28 mouse cellular contexts compared by ENCODE assay signal in the genomic region with DNA sequence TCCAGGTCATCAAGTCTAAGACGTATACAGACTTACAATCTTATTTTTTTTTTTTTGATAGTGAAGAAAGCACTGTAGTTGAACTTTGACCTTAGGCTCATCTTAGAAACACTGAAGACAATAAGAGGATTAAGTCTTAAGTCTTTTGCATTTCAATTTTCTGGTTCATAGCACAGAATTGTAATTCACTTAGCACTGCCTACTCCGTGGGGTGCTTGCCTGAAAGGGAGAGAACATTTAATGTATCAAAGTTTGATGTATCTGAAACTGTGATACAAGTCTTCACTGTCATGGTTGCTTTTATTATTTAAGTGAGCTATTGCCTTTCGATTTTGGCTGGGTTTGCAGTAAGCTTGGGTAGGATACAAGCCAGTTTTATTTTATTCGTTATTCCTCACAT.
"Had no signal": no experiment of that assay in that cellular context is flagged by ENCODE, and none has a peak within 500 bp of the region (broad histone marks: within the 10 kb centered on the region; RNA-seq: fewer than 3 reads in every experiment).

No protein-coding gene starts in this region.

- H3K27ac ChIP-seq: embryonic facial prominence, embryonic 10.5 days; embryonic facial prominence, embryonic 12.5 days; embryonic facial prominence, embryonic 13.5 days; embryonic facial prominence, embryonic 15.5 days; forebrain, embryonic 10.5 days; forebrain, embryonic 12.5 days; forebrain, embryonic 13.5 days; forebrain, embryonic 15.5 days; gastrocnemius, adult 2 months; heart, adult 2 months had no signal

- H3K9me3 ChIP-seq: embryonic facial prominence, embryonic 10.5 days; embryonic facial prominence, embryonic 12.5 days; embryonic facial prominence, embryonic 13.5 days; embryonic facial prominence, embryonic 15.5 days; forebrain, embryonic 10.5 days; forebrain, embryonic 12.5 days; forebrain, embryonic 13.5 days; forebrain, embryonic 15.5 days had no signal

- H3K4me3 ChIP-seq: embryonic facial prominence, embryonic 10.5 days; embryonic facial prominence, embryonic 12.5 days; embryonic facial prominence, embryonic 13.5 days; embryonic facial prominence, embryonic 15.5 days; erythroblast, embryonic 14.5 days; forebrain, embryonic 10.5 days; forebrain, embryonic 12.5 days; forebrain, embryonic 13.5 days; forebrain, embryonic 15.5 days; gastrocnemius, adult 2 months; heart, adult 2 months had no signal

- H3K27me3 ChIP-seq: embryonic facial prominence, embryonic 12.5 days; embryonic facial prominence, embryonic 13.5 days; embryonic facial prominence, embryonic 15.5 days; forebrain, embryonic 12.5 days; forebrain, embryonic 13.5 days; forebrain, embryonic 15.5 days had no signal

- H3K36me3 ChIP-seq: embryonic facial prominence, embryonic 10.5 days; embryonic facial prominence, embryonic 12.5 days; embryonic facial prominence, embryonic 13.5 days; embryonic facial prominence, embryonic 15.5 days; forebrain, embryonic 10.5 days; forebrain, embryonic 12.5 days; forebrain, embryonic 15.5 days had no signal

- H3K4me2 ChIP-seq: embryonic facial prominence, embryonic 12.5 days; embryonic facial prominence, embryonic 13.5 days; embryonic facial prominence, embryonic 15.5 days; forebrain, embryonic 12.5 days; forebrain, embryonic 13.5 days; forebrain, embryonic 15.5 days had no signal

- DNase-seq: cerebellum, adult 2 months; cerebellum, adult 8-10 months; cerebellum, adult 9-10 months; cerebellum, adult 9-11 months; cerebellum, postnatal 10 days; cerebellum, postnatal 14 days; cerebellum, postnatal 25 days; cerebellum, postnatal 36 days; embryo, embryonic 11 days; forebrain, postnatal 0 days; gastrocnemius, adult 2 months; gastrocnemius, postnatal 10 days; gastrocnemius, postnatal 14 days; gastrocnemius, postnatal 25 days; gastrocnemius, postnatal 36 days; heart, adult 18-20 months; heart, adult 2 months had no signal

- H3K9ac ChIP-seq: embryonic facial prominence, embryonic 12.5 days; embryonic facial prominence, embryonic 13.5 days; embryonic facial prominence, embryonic 15.5 days; forebrain, embryonic 12.5 days; forebrain, embryonic 13.5 days; forebrain, embryonic 15.5 days; forebrain, postnatal 0 days had no signal

- H3K4me1 ChIP-seq: embryonic facial prominence, embryonic 10.5 days; embryonic facial prominence, embryonic 12.5 days; embryonic facial prominence, embryonic 13.5 days; embryonic facial prominence, embryonic 15.5 days; forebrain, embryonic 12.5 days; forebrain, embryonic 13.5 days; forebrain, embryonic 15.5 days had no signal

- ATAC-seq: forebrain, embryonic 13.5 days; forebrain, embryonic 14.5 days; forebrain, embryonic 15.5 days; forebrain, embryonic 16.5 days; forebrain, postnatal 0 days had no signal
